Mouse (Mus musculus) cerebellum, adult 9-11 months (tissue): Measurements from ENCODE around the gene Syngr4.
"Not testable (repeated sequence)": the region's sequence is repeated elsewhere in the genome, so short reads cannot be mapped to it uniquely, and the experiment has no call there.

Experiments
- DNase-seq: peaks from one replicate; pipeline ENCODE4 v3.0.0; 2022

Gene Syngr4

GRCm38 (mm10) chr7:45896517-45897257 is at the start of gene Syngr4, which contains the start of gene Tmem143:
TSS of gene Syngr4 (minus strand) at chr7:45896714.
TSS of gene Tmem143 (plus strand) at chr7:45896941.
- DNase-seq, result peak; percentile 99

GRCm38 (mm10) chr7:45943280-45943679 is 46.8 kb upstream of the Syngr4 start:
- not testable (repeated sequence) for DNase-seq

GRCm38 (mm10) chr7:45941986-45942385 is 45.5 kb upstream of the Syngr4 start:
- no peak for DNase-seq

- no peak for DNase-seq
Measured at GRCm38 (mm10) chr7:45939836-45940235, 43.3 kb upstream of the Syngr4 start.

- DNase-seq, result peak; percentile 28
Measured at GRCm38 (mm10) chr7:45935114-45935513, 38.6 kb upstream of the Syngr4 start.

- DNase-seq, result not testable (repeated sequence)
Measured at GRCm38 (mm10) chr7:45933766-45934165, 37.3 kb upstream of the Syngr4 start.

GRCm38 (mm10) chr7:45929688-45930087 is 33.2 kb upstream of the Syngr4 start:
- no peak for DNase-seq

- DNase-seq, result no peak
Measured at GRCm38 (mm10) chr7:45928626-45929295, 32.2 kb upstream of the Syngr4 start.

GRCm38 (mm10) chr7:45924429-45924816 is 27.9 kb upstream of the Syngr4 start:
- peak; percentile 24 for DNase-seq

GRCm38 (mm10) chr7:45923762-45924428 is 27.4 kb upstream of the Syngr4 start, which contains the start of gene Ccdc114:
TSS of gene Ccdc114 (plus strand) at chr7:45924072.
- peak; percentile 43 for DNase-seq

GRCm38 (mm10) chr7:45922928-45923761 is 26.6 kb upstream of the Syngr4 start:
- DNase-seq, result peak; percentile 88

- DNase-seq, result peak; percentile 10
Measured at GRCm38 (mm10) chr7:45921950-45922600, 25.6 kb upstream of the Syngr4 start.

GRCm38 (mm10) chr7:45921242-45921621 is 24.7 kb upstream of the Syngr4 start, which contains the start of gene Emp3:
TSS of gene Emp3 (minus strand) at chr7:45921404.
- no peak for DNase-seq

- DNase-seq, result peak; percentile 12
Measured at GRCm38 (mm10) chr7:45920583-45921241, 24.2 kb upstream of the Syngr4 start.

- no peak for DNase-seq
Measured at GRCm38 (mm10) chr7:45919761-45920160, 23.2 kb upstream of the Syngr4 start.

GRCm38 (mm10) chr7:45919083-45919671 is 22.7 kb upstream of the Syngr4 start:
- no peak for DNase-seq

- no peak for DNase-seq
Measured at GRCm38 (mm10) chr7:45917926-45918325, 21.4 kb upstream of the Syngr4 start.

- no peak for DNase-seq
Measured at GRCm38 (mm10) chr7:45917004-45917704, 20.6 kb upstream of the Syngr4 start.

- no peak for DNase-seq
Measured at GRCm38 (mm10) chr7:45916056-45917003, 19.8 kb upstream of the Syngr4 start.
